Mouse (Mus musculus) small intestine, adult 2 months (tissue): Measurements from ENCODE around the gene Pnkp. TPM values are rescaled to one million over a fixed set of nuclear protein-coding genes. Genes with fewer than 3 reads are reported as not detected.

Source experiments
- H3K27ac ChIP-seq: fragments of 200-500 bp; 2 replicates; pipeline ENCODE4 v1.5.1; 2012; ENCODE audit warnings: low read depth, low read length, control low read depth, inconsistent platforms; ENCODE audit not compliant: insufficient read depth
- H3K27me3 ChIP-seq: fragments of 200-500 bp; 2 replicates; pipeline ENCODE4 v1.6.1; 2012; ENCODE audit warnings: mild to moderate bottlenecking, moderate library complexity, low read length, inconsistent platforms; ENCODE audit not compliant: control insufficient read depth, insufficient read depth
- H3K36me3 ChIP-seq: fragments of 200-500 bp; 2 replicates; pipeline ENCODE4 v1.6.1; 2012; ENCODE audit warnings: mild to moderate bottlenecking, low read length, control low read depth, inconsistent platforms; ENCODE audit not compliant: control insufficient read depth, insufficient read depth
- H3K4me1 ChIP-seq: fragments of 200-500 bp; 2 replicates; pipeline ENCODE4 v1.6.1; 2012; ENCODE audit warnings: low read length, inconsistent platforms, mixed read lengths; ENCODE audit not compliant: control insufficient read depth, insufficient read depth, insufficient read length
- H3K4me3 ChIP-seq: fragments of 200-500 bp; 2 replicates; pipeline ENCODE4 v1.5.1; 2012; ENCODE audit warnings: low read depth, mild to moderate bottlenecking, control low read depth, inconsistent platforms, low read length, moderate library complexity
- CTCF ChIP-seq: fragments of 200-500 bp; IDR thresholded peaks from 2 replicates; pipeline ENCODE4 v1.5.1; 2012; ENCODE audit warnings: low read depth, mild to moderate bottlenecking, control low read depth, inconsistent platforms, low read length, moderate library complexity, mixed read lengths; ENCODE audit not compliant: insufficient replicate concordance, insufficient read length; ENCODE audit errors: extremely low read depth
- POLR2A ChIP-seq: fragments of 200-500 bp; IDR thresholded peaks from 2 replicates; pipeline ENCODE4 v1.6.1; 2012; ENCODE audit warnings: low read depth, mild to moderate bottlenecking, control low read depth, inconsistent platforms, low read length, moderate library complexity
- WGBS: fragments of 180-500 bp; shearing (Covaris S2); methylation state at CpG from one replicate; pipeline ENCODE4 v1.1.7; 2018; 5-methylcytosine and 5-hydroxymethylcytosine counted together
- polyA plus RNA-seq: library from polyadenylated mRNA; depleted of rRNA; stranded (reverse); fragments of >200 nt; gene quantifications from 2 replicates; pipeline ENCODE4 v1.2.3, GENCODE M21; 2012; rRNA removed

Pnkp gene
- polyA plus RNA-seq = 36.9 and 84.2 TPM in 2 replicates

- H3K4me3 ChIP-seq = peak within 1 kb of the TSS; percentile 74
- H3K4me1 ChIP-seq = peaks cover 11% of the 10 kb centered on the region
- H3K27ac ChIP-seq = peak within 1 kb of the TSS; percentile 61
- 0 out of 2 replicates have a peak, but pooled peaks have one; percentile 20 for TF ChIP-seq POLR2A
- no peak for TF ChIP-seq CTCF
- no peaks in the 10 kb centered on the region for H3K27me3 ChIP-seq
- H3K36me3 ChIP-seq = peaks cover 3% of the 10 kb centered on the region
- WGBS = under 1% methylated on average over 32 of the region's 32 CpGs
These were observed at the start of gene Pnkp for GRCm38 (mm10) chr7:44857042-44857552. Gene Pnkp, plus strand, starts transcription at chr7:44857139.

- TF ChIP-seq POLR2A (no peak), CTCF (no peak)
- Histone ChIP-seq H3K27ac (no peak overlapping the region), H3K4me1 (no peaks in the 10 kb centered on the region), H3K4me3 (no peak overlapping the region), H3K36me3 (no peaks in the 10 kb centered on the region), H3K27me3 (no peaks in the 10 kb centered on the region)
- 75% methylated on average over 2 of the region's 2 CpGs for WGBS
These were observed 48.0 kb upstream of the Pnkp start for GRCm38 (mm10) chr7:44808927-44809326.

- no peak for TF ChIP-seq CTCF
- no peak for TF ChIP-seq POLR2A
These were observed 47.5 kb upstream of the Pnkp start for GRCm38 (mm10) chr7:44809466-44809865.

GRCm38 (mm10) chr7:44810365-44810764 is 46.6 kb upstream of the Pnkp start:
- Histone ChIP-seq H3K4me1 (peaks cover 2% of the 10 kb centered on the region), H3K4me3 (no peak overlapping the region), H3K36me3 (no peaks in the 10 kb centered on the region), H3K27me3 (no peaks in the 10 kb centered on the region), H3K27ac (no peak overlapping the region)
- no peak for TF ChIP-seq POLR2A
- no peak for TF ChIP-seq CTCF
- 84% methylated on average over 4 of the region's 4 CpGs for WGBS

More at GRCm38 (mm10) chr7:44809466-44809865, 47.5 kb upstream of the Pnkp start:
- H3K4me1 ChIP-seq = no peaks in the 10 kb centered on the region
- no peak overlapping the region for H3K4me3 ChIP-seq
- WGBS = 90% methylated on average over 3 of the region's 3 CpGs
- H3K27me3 ChIP-seq = no peaks in the 10 kb centered on the region
- no peaks in the 10 kb centered on the region for H3K36me3 ChIP-seq
- H3K27ac ChIP-seq = no peak overlapping the region

GRCm38 (mm10) chr7:44810819-44811557 is 46.0 kb upstream of the Pnkp start:
- Histone ChIP-seq H3K27me3 (no peaks in the 10 kb centered on the region), H3K36me3 (no peaks in the 10 kb centered on the region), H3K27ac (no peak overlapping the region), H3K4me1 (peaks cover 2% of the 10 kb centered on the region), H3K4me3 (no peak overlapping the region)
- TF ChIP-seq CTCF (no peak), POLR2A (no peak)
- WGBS = 80% methylated on average over 7 of the region's 7 CpGs

GRCm38 (mm10) chr7:44812651-44813325 is 44.2 kb upstream of the Pnkp start:
- H3K27ac ChIP-seq = no peak overlapping the region
- H3K4me3 ChIP-seq = no peak overlapping the region
- no peaks in the 10 kb centered on the region for H3K36me3 ChIP-seq
- 92% methylated on average over 20 of the region's 20 CpGs for WGBS
- peaks cover 7% of the 10 kb centered on the region for H3K4me1 ChIP-seq
- TF ChIP-seq POLR2A = no peak
- no peaks in the 10 kb centered on the region for H3K27me3 ChIP-seq

GRCm38 (mm10) chr7:44813985-44814384 is 43.0 kb upstream of the Pnkp start:
- Histone ChIP-seq H3K27ac (no peak overlapping the region), H3K4me3 (no peak overlapping the region), H3K27me3 (no peaks in the 10 kb centered on the region), H3K4me1 (peaks cover 7% of the 10 kb centered on the region), H3K36me3 (no peaks in the 10 kb centered on the region)
- TF ChIP-seq CTCF = no peak
- TF ChIP-seq POLR2A = no peak
- 89% methylated on average over 3 of the region's 3 CpGs for WGBS
